Mouse (Mus musculus): ENCODE measurements around the gene Fhod1. TPM values are rescaled to one million over a fixed set of nuclear protein-coding genes. Genes with fewer than 3 reads are reported as not detected.
"Not testable (repeated sequence)": the region's sequence is repeated elsewhere in the genome, so short reads cannot be mapped to it uniquely, and the experiment has no call there.

Fhod1 gene
- total RNA-seq, 2 experiments from 2014 or later, result 3.3 to 3.6 TPM

DNA sequence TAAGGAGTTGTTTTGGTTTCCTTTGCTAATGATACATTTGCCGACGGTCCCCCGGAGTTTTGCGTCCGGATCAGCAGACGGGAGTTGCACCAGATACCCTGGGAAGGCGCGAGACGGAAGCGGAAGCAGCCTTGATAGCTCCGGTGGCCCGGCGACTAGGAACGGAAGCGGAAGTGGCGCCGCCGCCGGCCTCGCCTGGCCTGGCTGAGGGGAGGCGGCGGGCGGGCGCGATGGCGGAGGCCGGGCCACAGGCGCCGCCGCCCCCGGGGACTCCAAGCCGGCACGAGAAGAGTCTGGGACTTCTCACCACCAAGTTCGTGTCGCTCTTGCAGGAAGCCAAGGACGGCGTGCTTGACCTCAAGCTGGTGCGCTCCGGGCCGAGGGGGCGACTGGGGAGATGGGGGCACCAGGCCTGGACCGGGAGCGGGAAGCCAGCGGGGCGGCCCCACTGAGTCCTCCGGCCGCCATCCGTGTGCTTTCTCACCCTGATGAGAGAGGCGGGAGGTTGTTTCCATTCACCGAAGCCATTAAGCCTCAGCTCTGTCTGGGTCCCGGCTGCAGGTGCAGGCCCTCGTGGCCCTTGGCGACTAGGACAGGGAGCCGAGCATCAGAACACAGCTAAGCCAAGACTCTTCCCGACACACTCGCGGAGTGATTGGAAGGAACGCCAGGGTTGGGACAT is 50.1 kb downstream of the Fhod1 start, which contains the start of gene E2f4:
E2f4 (plus strand) TSS at position 153 of the 682 bp plus-strand sequence.
- peak; percentile 87 to 94 for DNase-seq (ENCODE audit: low spot score in 2 of 2)

GRCm38 (mm10) chr8:105295895-105296573 is 51.7 kb downstream of the Fhod1 start, which contains the start of gene Exoc3l:
TSS of gene Exoc3l (minus strand) at chr8:105296101.
- no peak for DNase-seq (ENCODE audit: low spot score in 2 of 2)

DNA sequence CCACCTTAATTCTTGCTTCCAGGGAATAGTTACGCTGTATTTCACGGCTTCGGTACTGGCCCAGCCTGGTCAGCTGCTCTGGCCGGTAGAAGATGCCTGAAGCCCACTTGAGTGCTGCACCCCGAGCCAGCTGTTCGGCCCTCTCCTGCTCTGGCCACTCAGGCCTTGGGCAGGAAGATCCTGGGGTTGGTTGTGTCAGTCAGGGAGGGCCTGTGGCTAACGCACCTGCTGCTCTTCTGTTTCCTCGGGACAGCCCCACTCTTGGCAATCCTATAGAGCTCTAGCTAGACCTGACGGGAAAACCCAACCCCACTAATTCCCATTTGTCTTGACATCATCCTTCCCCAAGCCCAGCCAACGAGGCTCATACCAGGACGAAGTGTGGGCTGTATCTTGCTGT is 52.5 kb downstream of the Fhod1 start:
- DNase-seq (ENCODE audit: low spot score in 2 of 2), result no peak

DNA sequence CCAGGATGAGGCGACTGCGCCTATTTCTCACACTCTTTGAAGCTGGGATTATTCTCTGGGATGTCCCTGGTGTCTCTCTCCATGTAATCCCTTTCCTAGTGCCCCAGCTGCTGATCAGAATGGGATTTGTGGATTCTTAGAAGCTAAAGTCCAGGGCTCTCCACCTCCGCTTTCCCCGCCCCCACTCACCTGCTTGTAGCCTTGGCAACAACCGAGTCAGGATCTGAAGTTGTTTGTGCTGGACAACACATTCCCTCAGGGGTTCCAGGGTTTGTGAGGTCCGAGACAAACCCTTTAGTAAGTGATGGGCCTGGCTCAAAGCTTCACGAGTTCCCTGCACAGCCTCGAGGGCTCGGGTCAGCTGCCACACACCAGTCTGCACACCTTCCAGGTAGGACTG is 53.0 kb downstream of the Fhod1 start:
- DNase-seq (ENCODE audit: low spot score in 2 of 2), result no peak

GRCm38 (mm10) chr8:105293405-105293804 is 54.3 kb downstream of the Fhod1 start:
- no peak for DNase-seq (ENCODE audit: low spot score in 2 of 2)

DNA sequence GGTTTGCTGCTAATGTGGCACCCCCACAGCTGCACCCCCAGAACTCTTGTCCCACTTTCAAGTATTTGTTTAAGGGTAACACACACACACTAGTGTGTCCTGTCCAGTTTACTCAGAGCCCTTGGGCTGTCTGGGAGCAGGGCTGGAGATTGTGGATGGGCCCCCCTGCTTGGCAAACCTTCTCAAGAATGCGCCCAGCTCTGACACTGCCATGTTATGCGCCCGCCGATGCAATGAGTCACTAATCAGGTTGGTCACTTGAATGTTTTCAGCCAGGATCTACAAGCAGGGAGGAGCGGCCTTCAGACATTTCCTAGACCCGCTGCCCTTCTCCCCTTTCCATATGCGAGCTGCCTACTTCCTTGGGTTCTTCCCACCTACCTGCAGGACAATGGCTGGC is 55.3 kb downstream of the Fhod1 start:
- no peak for DNase-seq (ENCODE audit: low spot score in 2 of 2)

DNA sequence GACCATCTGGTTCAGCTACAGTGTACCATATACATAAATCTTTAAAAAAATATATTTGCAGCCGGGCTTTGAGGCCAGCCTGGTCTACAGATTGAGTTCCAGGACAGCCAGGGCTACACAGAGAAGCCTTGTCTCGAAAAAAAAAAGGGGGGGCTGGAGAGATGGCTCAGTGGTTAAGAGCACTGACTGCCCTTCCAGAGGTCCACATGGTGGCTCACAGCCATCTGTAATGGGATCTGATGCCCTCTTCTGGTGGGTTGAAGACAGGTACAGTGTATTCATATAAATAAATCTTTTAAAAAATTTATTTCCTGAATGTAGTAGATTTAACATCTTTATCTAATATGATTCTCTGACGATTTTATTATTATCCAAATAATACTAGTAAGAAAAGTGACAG is 56.0 kb downstream of the Fhod1 start:
- not testable (repeated sequence) for DNase-seq (ENCODE audit: low spot score in 2 of 2)

- DNase-seq (ENCODE audit: low spot score in 2 of 2), result not testable (repeated sequence)
Measured at GRCm38 (mm10) chr8:105291364-105291763, 56.4 kb downstream of the Fhod1 start.

GRCm38 (mm10) chr8:105290554-105291314 is 57.0 kb downstream of the Fhod1 start:
- DNase-seq (ENCODE audit: low spot score in 2 of 2), result peak; percentile 90 to 91

DNA sequence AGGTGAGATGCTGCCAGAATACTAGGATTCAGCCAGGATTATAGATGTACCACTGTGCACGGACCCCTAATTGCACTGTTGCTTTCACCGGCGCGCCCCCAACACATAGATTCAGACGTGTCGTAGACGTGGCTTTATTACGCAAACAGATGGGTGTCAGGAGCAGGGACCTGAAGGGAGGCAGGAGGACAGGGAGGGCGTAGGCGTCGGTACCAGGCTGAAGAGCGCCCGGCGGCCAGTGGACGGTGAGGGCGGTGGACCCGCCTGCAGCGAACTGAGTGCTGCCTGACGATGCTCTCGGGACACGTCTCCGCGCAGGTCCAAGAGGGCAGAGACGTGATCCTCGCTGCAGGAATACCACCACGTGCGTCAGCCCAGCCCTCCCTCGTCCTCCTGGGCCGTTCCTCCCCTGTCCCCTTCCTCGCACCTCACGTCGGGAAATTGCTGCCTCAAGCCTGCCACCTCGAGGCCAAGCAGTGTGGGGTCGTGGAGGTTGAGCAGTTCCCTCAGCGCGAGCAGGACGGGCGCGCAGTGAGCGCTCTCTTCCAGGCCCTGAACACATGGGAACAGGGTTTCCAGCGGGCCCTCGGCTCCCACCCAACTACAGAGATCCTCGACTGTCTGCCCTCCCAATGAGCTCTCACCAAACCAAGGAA is 57.8 kb downstream of the Fhod1 start, which contains the start of gene 4931428F04Rik:
4931428F04Rik (minus strand) TSS at position 60 of the 656 bp plus-strand sequence.
- DNase-seq (ENCODE audit: low spot score in 2 of 2), result peak; percentile 67

DNA sequence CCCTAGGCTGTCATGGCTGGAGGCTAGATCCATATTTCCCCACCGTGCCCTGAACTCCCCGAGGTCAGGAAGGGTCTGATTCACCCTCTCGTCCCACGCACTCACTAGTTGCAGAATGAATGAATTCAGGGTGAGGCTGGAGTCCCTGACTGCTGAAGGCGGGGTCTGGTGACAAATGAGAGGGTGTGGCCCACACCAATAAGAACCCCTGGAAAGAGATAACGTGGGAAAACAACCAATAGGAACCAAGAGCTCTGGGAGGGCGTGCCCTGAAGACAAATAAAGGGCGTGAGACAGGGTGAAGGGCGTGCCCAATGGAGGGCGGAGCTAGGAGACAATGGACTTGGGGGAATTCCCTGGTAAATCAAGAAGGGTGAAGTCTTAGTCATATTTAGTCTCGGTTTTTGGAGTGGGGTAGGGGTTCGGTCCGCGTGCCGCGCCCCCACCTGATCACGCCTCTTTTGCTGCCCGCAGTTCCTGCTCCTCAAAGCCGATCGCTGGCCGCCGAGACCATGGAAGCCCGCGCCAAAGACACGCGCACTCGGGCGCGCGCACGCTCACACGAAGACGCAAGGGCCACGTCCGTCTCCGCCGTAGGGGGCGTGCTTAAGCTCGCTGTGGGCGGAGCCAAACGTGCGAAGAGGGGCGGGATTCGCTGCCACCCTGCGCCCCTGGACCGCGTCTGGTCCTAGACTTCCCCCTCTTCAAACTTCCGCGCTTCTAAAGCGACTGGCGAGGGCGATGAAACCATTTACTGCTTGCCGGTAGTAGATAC is 58.6 kb downstream of the Fhod1 start:
- DNase-seq (ENCODE audit: low spot score in 2 of 2), result peak; percentile 97 to 98

- no peak for DNase-seq (ENCODE audit: low spot score in 2 of 2)
Measured at GRCm38 (mm10) chr8:105288231-105288630, 59.5 kb downstream of the Fhod1 start.

DNA sequence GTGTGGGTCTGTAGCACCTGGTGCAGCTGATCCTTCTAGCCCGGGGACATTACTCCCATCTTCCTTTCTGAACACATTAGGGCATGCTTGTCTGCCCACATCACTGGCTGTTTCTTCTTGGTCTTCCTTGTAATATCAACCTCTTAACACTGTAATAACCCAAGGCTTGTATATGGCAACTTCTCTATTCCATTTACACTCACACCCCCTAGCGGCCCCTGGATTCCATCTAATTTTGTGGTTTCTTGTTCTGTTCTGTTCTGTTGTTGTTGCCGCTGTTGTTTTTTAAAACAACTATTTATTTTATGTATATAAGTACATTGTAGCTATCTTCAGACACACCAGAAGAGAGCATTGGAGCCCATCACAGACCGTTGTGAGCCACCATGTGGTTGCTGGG is 60.8 kb downstream of the Fhod1 start:
- DNase-seq (ENCODE audit: low spot score in 2 of 2), result no peak

DNA sequence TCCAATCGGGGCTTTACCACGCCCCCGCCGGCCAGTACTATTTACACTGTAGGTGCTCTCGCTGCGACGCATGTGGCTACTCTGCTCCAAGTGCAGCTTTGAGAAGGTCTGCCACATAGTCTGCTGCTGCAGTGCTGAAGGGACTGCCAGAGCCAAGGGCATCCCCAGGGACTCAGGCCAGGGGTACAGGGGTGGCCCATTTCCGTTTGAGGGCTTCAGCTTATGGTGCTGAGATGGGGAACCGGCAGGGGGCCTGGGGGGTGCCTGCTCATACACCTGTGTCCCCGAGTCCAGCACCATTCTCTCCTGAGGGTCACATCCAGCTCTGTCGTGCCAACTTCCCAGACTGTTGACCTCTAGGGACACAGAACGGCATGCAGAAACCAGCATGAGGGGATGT is 62.2 kb downstream of the Fhod1 start:
- DNase-seq (ENCODE audit: low spot score in 2 of 2), result no peak

- peak in 1 of 2 experiments; percentile 52 for DNase-seq (ENCODE audit: low spot score in 2 of 2)
Measured at GRCm38 (mm10) chr8:105283074-105283473, 64.7 kb downstream of the Fhod1 start.

- DNase-seq (ENCODE audit: low spot score in 2 of 2), result no peak
Measured at GRCm38 (mm10) chr8:105282239-105282638, 65.5 kb downstream of the Fhod1 start.

DNA sequence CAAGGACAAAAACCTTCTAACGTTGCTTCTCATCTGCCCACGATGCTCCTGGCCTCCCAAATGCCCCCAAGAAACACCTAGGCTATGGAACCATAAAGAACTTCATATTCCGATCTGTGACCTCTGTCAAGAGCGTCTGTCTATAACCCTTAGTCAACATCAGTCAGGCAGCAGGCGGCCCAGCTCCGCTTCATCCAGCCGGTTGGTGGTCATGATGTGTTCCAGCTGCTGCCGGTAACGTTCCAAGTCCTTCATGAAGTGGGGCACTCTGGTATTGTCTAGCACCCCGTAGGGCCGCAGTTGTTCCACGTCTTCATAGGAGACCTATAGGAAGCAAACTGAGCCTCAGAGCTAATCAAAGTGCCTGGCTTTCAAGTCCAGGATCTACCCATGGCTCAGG is 65.9 kb downstream of the Fhod1 start:
- no peak for DNase-seq (ENCODE audit: low spot score in 2 of 2)

GRCm38 (mm10) chr8:105280567-105280966 is 67.2 kb downstream of the Fhod1 start:
- no peak for DNase-seq (ENCODE audit: low spot score in 2 of 2)
